Mouse (Mus musculus) intestine, embryonic 15.5 days (tissue): ENCODE results near the gene Ryk. TPM values are rescaled to one million over a fixed set of nuclear protein-coding genes. Genes with fewer than 3 reads are reported as not detected.
A peak's percentile ranks its signal among the peaks of the same experiment; 100 is the strongest.
"Not testable (repeated sequence)": the region's sequence is repeated elsewhere in the genome, so short reads cannot be mapped to it uniquely, and the experiment has no call there.

Experiments
- ATAC-seq: fragments of 200-750 bp; cut with Nextera tagmentation; 2 replicates; pipeline ENCODE4 v1.8.0; 2017; ENCODE audit warnings: moderate TSS enrichment, moderate library complexity
- H3K27ac ChIP-seq: fragments of 300-500 bp; sonication (generic); 2 replicates; pipeline ENCODE4 v1.5.1; 2015; ENCODE audit warnings: mild to moderate bottlenecking, inconsistent platforms
- H3K27me3 ChIP-seq: fragments of 300-500 bp; sonication (generic); replicated peaks from 2 replicates; pipeline ENCODE4 v1.6.1; 2015; ENCODE audit warnings: inconsistent platforms
- H3K36me3 ChIP-seq: fragments of 300-500 bp; sonication (generic); 2 replicates; pipeline ENCODE4 v1.6.1; 2015; ENCODE audit warnings: inconsistent platforms
- H3K4me1 ChIP-seq: fragments of 300-500 bp; sonication (generic); replicated peaks from 2 replicates; pipeline ENCODE4 v1.6.1; 2015; ENCODE audit warnings: inconsistent platforms
- H3K4me2 ChIP-seq: fragments of 300-500 bp; sonication (generic); replicated peaks from 2 replicates; pipeline ENCODE4 v1.6.1; 2015; ENCODE audit warnings: mild to moderate bottlenecking, inconsistent platforms
- H3K4me3 ChIP-seq: fragments of 300-500 bp; sonication (generic); replicated peaks from 2 replicates; pipeline ENCODE4 v1.5.1; 2015; ENCODE audit warnings: inconsistent platforms
- H3K9ac ChIP-seq: fragments of 300-500 bp; sonication (generic); 2 replicates; pipeline ENCODE4 v1.6.1; 2015; ENCODE audit warnings: inconsistent platforms
- H3K9me3 ChIP-seq: fragments of 300-500 bp; sonication (generic); 2 replicates; pipeline ENCODE4 v1.6.1; 2016; ENCODE audit warnings: inconsistent platforms
- WGBS: fragments of 180-500 bp; shearing (Covaris S2); methylation state at CpG from one replicate; pipeline ENCODE4 v1.1.7; 2015; 5-methylcytosine and 5-hydroxymethylcytosine counted together
- polyA plus RNA-seq: library from polyadenylated mRNA; unstranded; fragments of >200 nt; fragmentation: Nextera tagmentation; extraction: Ambion mirVana; gene quantifications from 2 replicates; pipeline ENCODE4 v1.2.1, GENCODE M21; 2015

Gene Ryk
- polyA plus RNA-seq, 1 experiment from 2014 or later: 21.2 TPM

DNA sequence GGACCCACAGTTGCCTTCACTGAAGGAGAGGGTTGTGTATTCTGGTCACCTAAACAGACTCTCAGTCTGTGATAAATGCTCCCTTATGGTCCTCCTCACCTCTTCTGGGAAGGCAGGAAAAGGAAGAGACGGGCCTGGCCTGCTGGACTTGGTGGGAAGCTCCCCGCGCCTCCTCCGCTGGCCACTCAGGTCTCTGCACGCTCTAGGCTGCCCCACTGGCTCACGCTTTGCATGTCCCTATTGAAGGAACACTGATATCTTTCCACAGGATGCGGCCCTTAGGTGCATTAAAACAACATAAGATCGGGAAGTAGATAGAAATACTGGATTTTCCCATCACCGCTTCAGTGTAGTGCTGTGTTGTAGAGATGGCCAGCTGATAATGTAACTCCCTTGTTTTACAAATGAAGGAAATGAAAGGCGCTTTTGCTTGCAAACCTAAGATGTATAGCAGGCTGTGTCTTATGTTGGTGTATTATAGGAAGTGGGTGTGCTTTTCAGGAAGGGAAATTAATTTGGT is 77.9 kb downstream of the Ryk start:
- peaks cover 4% of the 10 kb centered on the region; the same call in 1 of the 2 replicates for H3K36me3 ChIP-seq
- no peaks in the 10 kb centered on the region for H3K9me3 ChIP-seq
- no peaks in the 10 kb centered on the region for H3K27me3 ChIP-seq
- H3K9ac ChIP-seq: no peak overlapping the region
- no peak overlapping the region for H3K27ac ChIP-seq
- H3K4me1 ChIP-seq: no peaks in the 10 kb centered on the region
- H3K4me3 ChIP-seq: no peak overlapping the region
- H3K4me2 ChIP-seq: no peak overlapping the region
- no peak for ATAC-seq
- 85% methylated on average over 10 of the region's 10 CpGs for WGBS

DNA sequence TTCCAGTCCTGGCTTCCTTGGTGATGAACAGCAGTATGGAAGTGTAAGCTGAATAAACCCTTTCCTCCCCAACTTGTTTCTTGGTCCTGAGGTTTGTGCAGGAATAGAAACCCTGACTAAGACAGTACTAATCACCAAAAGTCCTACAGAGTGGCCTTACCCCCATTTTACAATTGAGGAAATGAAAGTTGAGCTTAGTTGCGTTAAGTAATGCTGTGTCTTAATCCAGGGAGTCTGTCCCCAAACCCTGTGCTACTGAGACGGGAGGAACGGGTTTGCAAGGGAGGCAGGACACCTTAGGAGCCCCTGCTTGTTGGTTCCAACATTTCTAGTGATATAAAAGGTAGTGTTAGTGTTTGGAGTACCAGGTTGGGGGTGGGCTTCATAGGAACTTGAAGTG is 78.9 kb downstream of the Ryk start:
- ATAC-seq, H3K27me3 ChIP-seq, H3K9ac ChIP-seq, H3K9me3 ChIP-seq, H3K4me2 ChIP-seq, H3K4me3 ChIP-seq, H3K27ac ChIP-seq, H3K4me1 ChIP-seq, H3K36me3 ChIP-seq: not testable (repeated sequence)
- 90% methylated on average over 3 of the region's 3 CpGs for WGBS

DNA sequence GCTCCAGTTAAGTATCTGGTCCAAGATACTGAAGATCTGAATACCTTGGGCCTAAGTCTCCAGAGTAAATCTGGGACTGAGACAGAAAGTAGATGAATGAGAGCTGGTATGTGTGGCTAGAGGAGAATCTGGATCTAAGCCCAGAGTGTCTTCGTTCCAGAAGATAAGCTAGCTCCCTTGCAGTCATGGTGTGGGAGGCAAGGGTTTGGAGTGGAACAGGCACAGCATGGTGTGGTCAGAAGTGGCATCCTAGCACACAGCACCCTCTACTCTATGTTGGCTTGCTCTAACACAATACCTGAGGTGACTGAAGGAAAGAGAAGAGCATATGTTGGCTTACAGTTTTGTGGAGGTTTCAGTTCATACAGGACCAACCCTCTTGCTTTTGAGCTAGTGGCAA is 79.9 kb downstream of the Ryk start:
- Histone ChIP-seq H3K36me3 (no peaks in the 10 kb centered on the region), H3K4me1 (no peaks in the 10 kb centered on the region), H3K9ac (no peak overlapping the region), H3K27me3 (no peaks in the 10 kb centered on the region), H3K4me2 (no peak overlapping the region), H3K4me3 (no peak overlapping the region), H3K9me3 (no peaks in the 10 kb centered on the region), H3K27ac (no peak overlapping the region)
- WGBS: 57% methylated on average over 1 of the region's 1 CpGs
- no peak for ATAC-seq

DNA sequence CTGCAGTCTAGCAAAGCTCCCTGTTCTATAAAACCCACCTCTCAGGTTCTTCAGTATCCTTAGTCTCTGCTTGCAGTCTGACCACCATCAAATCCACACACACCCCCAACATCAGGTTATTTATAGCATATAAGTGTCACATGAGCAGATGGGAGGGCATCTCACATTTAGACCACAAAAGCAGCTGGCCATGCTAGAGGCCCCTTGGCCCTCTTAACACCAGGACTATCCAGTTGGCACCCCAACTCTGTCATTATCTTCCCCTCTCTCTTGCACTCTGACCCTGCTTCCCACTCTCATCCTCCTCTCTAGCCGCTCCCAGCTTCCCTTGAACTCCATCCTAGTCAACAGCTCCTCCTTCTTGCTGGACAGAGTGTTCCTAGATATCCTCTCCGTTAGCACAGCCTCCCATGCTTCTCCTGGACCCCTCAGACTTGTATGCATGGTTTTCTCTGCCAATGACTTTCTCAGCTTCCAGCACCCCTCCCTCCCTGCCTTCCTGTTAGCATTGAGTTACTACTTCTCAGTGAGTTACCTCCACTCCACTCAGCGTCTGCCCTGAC is 80.7 kb downstream of the Ryk start:
- Histone ChIP-seq H3K9me3 (no peaks in the 10 kb centered on the region), H3K4me3 (no peak overlapping the region), H3K27ac (no peak overlapping the region), H3K4me1 (no peaks in the 10 kb centered on the region), H3K36me3 (no peaks in the 10 kb centered on the region), H3K27me3 (no peaks in the 10 kb centered on the region), H3K9ac (no peak overlapping the region), H3K4me2 (no peak overlapping the region)
- no peak for ATAC-seq
- WGBS: 80% methylated on average over 3 of the region's 3 CpGs

DNA sequence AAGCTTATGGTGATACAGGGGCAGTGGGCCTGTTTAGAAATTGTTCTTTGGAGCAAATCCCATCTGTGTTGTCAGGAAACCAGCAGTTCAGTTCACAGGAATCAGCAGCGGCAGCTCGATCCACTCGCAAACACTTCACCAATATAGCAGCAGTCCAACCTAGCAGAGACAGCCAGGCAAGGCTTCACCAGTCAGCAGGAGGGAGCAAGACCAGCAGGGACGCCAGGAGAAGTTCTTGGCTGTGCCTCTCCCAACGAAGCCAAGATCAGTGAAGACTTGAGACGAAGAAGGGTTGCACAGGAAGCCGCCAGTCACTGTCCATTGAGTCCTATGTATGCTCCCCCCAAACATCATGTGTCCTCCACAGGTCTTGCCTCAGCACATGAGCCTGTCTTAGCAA is 81.4 kb downstream of the Ryk start:
- Histone ChIP-seq H3K4me2 (no peak overlapping the region), H3K27me3 (no peaks in the 10 kb centered on the region), H3K36me3 (no peaks in the 10 kb centered on the region), H3K27ac (no peak overlapping the region), H3K4me3 (no peak overlapping the region), H3K9me3 (no peaks in the 10 kb centered on the region), H3K9ac (no peak overlapping the region), H3K4me1 (no peaks in the 10 kb centered on the region)
- 91% methylated on average over 7 of the region's 7 CpGs for WGBS
- no peak for ATAC-seq

DNA sequence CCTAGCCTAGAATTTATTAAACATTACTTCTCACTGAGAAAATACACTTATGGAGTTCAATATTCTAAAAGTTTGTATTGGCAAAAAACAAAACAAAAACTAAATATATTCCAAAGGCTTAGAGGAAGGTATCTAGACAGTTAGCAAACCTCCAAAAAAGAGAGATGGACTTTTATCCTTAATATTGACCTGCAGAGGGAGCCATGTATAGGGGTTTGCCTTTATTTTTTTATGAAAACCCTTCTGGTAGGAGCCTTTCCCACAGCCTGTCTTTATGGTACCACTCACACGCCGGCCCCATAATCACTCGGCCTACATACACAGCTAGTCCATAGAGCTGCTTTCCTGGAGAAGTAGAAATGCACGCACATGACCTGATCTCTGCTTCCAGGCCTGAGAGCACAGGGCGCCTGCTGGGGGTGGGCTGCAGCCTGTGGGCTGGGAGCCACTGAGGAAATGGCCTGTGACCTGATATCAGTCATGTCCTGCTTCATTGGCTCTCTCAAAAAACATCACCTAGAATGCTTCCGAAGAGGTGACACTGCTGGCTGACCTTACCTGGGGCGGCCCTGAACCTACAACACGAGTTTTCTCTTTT is 82.9 kb downstream of the Ryk start:
- H3K9ac ChIP-seq: no peak overlapping the region
- H3K27ac ChIP-seq: no peak overlapping the region
- no peak overlapping the region for H3K4me3 ChIP-seq
- WGBS: 88% methylated on average over 8 of the region's 8 CpGs
- no peak overlapping the region for H3K4me2 ChIP-seq
- H3K9me3 ChIP-seq: no peaks in the 10 kb centered on the region
- no peak; the same call in 1 of the 2 replicates for ATAC-seq
- H3K36me3 ChIP-seq: no peaks in the 10 kb centered on the region
- no peaks in the 10 kb centered on the region for H3K4me1 ChIP-seq
- H3K27me3 ChIP-seq: no peaks in the 10 kb centered on the region

DNA sequence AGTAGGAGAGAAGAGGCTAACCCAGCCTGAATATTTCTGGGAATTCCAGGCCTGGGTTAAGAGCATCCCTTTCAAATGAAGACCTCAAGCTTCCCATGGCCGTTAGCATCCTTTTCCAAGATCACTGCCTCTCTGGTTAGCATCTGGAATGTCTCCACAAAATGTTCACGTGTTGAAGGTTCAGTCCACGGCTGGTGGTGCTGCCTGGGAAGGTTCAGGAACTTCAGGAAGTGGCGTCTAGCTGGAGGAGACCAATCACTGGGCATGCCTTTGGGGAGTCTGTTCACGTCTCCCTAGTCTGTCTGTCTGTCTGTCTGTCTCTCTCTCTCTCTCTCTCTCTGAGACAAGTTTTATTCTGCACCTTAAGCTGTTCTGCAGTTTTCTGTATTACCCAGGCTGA is 84.8 kb downstream of the Ryk start:
- Histone ChIP-seq H3K27me3 (no peaks in the 10 kb centered on the region), H3K9ac (no peak overlapping the region), H3K4me2 (no peak overlapping the region), H3K27ac (no peak overlapping the region), H3K36me3 (no peaks in the 10 kb centered on the region), H3K4me1 (no peaks in the 10 kb centered on the region), H3K4me3 (no peak overlapping the region), H3K9me3 (no peaks in the 10 kb centered on the region)
- WGBS: 59% methylated on average over 5 of the region's 5 CpGs
- no peak for ATAC-seq

DNA sequence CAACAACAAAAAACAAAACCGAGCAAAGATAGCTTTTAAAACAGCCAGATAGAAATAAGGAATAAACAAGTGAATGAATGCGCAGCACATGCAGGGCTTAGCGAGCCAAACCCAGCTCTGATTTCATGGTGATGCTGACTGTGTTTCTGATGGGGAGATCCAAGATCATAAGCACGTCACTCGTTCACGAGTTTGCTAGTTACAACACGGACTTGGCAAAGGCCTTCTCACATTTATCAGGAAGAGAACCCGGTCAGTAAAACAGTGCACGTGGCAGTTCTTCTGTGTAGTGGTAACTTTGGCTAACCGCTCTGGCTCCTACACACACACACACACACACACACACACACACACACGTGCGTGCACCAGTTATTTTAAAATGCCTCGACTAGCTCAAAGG is 87.1 kb downstream of the Ryk start:
- H3K27me3 ChIP-seq: no peaks in the 10 kb centered on the region
- no peaks in the 10 kb centered on the region for H3K4me1 ChIP-seq
- WGBS: 86% methylated on average over 13 of the region's 13 CpGs
- no peaks in the 10 kb centered on the region for H3K36me3 ChIP-seq
- H3K4me2 ChIP-seq: no peak overlapping the region
- no peak overlapping the region for H3K4me3 ChIP-seq
- H3K27ac ChIP-seq: no peak overlapping the region
- H3K9me3 ChIP-seq: no peaks in the 10 kb centered on the region
- no peak for ATAC-seq
- H3K9ac ChIP-seq: no peak overlapping the region

DNA sequence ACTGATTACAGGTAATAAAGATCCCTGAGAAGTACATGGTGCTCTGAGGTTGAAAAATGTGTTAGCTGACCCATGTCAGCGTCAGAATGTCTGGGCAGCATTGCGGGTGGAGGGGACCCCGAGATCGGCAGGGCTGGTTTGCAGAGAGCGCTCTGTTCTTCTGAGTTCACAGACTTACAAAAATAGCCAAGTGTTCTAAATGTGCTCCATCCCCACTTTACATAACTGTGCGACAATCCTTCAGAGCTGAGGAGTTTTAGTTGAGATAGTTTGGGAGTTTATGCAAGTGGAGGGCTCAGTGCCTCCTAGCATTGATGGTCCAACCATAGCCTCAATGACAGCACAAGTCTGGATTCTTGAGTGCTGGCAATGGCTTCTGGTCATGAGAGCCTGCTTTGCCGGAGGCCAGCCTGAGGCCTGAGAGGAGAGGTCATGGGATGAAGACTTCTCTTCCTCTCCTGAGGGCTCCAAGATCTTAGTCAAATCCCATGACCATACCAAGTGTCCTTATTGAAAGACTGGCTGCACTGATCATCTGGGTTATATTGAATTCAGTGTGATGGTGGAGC is 88.2 kb downstream of the Ryk start:
- ATAC-seq: no peak
- WGBS: 91% methylated on average over 7 of the region's 7 CpGs

DNA sequence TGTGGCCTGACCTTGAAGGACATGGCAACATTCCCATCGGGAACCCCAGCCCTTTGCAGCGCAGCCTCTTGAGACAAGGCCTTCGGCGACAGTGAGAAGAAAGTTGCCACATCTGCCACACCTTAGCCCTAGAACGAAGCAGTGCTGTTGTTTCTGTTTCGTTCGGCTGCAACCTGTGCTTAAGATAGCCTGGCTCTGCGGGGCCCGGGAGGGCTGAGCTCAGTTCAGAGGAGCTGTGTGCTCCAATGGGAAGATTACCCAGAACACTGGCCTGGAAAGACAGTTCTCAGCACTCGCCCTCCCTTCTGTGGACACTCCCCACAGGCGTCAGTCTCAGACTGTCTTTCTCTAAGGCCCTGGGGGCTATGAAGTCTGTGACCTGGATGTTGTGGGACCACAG is 89.1 kb downstream of the Ryk start:
- no peak overlapping the region for H3K4me3 ChIP-seq
- 72% methylated on average over 11 of the region's 11 CpGs for WGBS
- H3K27ac ChIP-seq: peak overlapping the region; percentile 11; the same call in 1 of the 2 replicates
- H3K4me1 ChIP-seq: no peaks in the 10 kb centered on the region
- no peaks in the 10 kb centered on the region for H3K27me3 ChIP-seq
- no peaks in the 10 kb centered on the region for H3K36me3 ChIP-seq
- ATAC-seq: peak; percentile 36
- no peak overlapping the region for H3K9ac ChIP-seq
- no peak overlapping the region for H3K4me2 ChIP-seq
- H3K9me3 ChIP-seq: no peaks in the 10 kb centered on the region

More for the DNA sequence above, 88.2 kb downstream of the Ryk start:
- H3K9me3 ChIP-seq: no peaks in the 10 kb centered on the region
- H3K4me2 ChIP-seq: no peak overlapping the region
- H3K4me1 ChIP-seq: no peaks in the 10 kb centered on the region
- no peaks in the 10 kb centered on the region for H3K36me3 ChIP-seq
- H3K27me3 ChIP-seq: no peaks in the 10 kb centered on the region
- H3K27ac ChIP-seq: no peak overlapping the region
- H3K9ac ChIP-seq: no peak overlapping the region
- H3K4me3 ChIP-seq: no peak overlapping the region

DNA sequence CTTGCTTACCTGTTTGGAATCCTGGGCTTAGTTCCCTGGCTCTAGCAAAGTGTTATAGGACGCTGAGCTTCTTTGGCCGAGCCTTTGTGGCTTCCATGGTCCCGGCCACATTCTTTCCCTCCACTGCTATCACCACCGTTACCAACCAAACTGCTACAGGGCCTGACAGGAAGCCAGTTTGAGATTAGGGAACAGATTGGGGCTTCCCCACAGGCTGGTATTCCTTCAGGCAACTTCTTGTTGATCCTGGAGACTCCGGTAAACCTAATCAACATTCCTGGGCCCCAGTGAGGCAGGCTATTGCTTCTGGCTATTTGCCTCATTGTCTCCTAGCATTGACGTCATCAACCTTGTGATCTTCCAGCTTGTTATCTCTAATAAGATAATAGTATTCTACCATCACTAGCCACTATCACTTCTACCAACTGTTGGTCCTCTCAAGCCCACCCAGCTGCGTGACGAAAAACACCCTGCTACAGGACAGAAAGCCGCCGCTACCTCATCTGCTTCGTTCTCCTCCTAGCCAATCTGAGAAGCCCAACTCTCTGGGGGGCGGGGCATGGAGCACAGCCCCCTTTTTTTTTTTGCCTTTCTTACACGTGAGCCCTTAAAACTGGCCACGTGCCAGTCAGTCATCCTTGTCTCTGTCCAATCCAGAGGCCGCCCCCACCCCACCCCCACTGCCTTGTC is 90.1 kb downstream of the Ryk start:
- 65% methylated on average over 15 of the region's 15 CpGs for WGBS
- no peaks in the 10 kb centered on the region for H3K4me1 ChIP-seq
- no peaks in the 10 kb centered on the region for H3K36me3 ChIP-seq
- no peak overlapping the region for H3K4me2 ChIP-seq
- H3K9me3 ChIP-seq: no peaks in the 10 kb centered on the region
- no peak for ATAC-seq
- no peaks in the 10 kb centered on the region for H3K27me3 ChIP-seq
- H3K27ac ChIP-seq: no peak overlapping the region
- H3K4me3 ChIP-seq: no peak overlapping the region
- H3K9ac ChIP-seq: no peak overlapping the region

DNA sequence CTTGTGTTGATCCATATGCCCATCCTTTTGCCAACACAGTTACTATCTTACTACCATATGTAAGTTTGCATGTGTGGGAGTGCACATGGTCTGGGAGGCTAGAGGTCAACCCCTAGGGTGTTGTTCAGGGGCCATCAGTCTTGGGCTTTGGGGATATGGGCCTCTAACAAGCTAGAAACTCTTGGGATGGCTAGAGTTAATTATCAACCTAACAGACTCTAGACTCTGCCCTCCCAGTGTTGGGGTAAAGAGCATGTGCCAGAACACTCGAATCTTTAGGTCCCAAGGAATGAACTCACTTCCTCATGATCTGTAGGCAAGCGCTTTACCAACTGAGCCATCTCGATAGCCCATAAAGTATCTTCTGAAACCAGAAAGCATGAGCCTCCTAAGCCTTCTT is 91.4 kb downstream of the Ryk start:
- Histone ChIP-seq H3K27ac (peak overlapping the region; percentile 38; the same call in 1 of the 2 replicates), H3K9ac (no peak overlapping the region), H3K4me2 (no peak overlapping the region), H3K36me3 (no peaks in the 10 kb centered on the region), H3K4me3 (no peak overlapping the region), H3K9me3 (no peaks in the 10 kb centered on the region), H3K4me1 (no peaks in the 10 kb centered on the region), H3K27me3 (no peaks in the 10 kb centered on the region)
- WGBS: 62% methylated on average over 3 of the region's 3 CpGs
- peak; percentile 92 for ATAC-seq
